Mouse (Mus musculus) cerebellum, adult 8-10 months (tissue): Measurements from ENCODE around the gene Ift20.

ENCODE experiments used
- DNase-seq: peaks from one replicate; pipeline ENCODE4 v3.0.0; 2022

Gene Ift20

DNA sequence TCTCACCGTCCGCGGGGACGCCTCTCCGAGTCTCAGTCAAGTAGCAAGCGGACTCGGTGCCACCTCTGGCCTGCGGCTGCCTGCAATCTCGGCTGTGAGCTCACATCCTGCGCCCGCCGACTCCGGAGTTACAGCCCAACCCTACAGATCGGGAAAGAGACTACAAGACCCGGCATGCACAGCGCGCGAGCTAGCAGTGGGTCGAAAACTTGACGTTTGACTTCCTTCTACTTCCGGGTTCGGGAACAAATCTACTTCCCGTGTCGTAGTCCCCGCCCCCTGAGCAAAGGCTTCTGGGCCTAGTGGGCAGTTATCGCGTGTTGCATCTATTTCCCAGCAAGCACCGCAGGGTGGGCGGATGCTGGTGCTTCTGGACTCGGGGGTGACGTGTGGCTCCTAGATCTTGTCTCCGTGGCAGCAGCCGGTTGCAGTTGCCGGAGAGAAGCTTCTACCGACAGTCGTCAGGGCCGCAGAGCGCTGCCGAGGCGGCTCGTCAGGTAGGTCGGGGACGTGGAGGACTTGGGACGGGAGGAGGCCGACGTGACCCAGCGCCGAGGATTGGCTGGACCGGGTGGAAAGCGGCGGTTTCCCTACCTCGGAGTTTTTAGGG, at the start of gene Ift20, which contains the start of gene Tnfaip1:
Gene Ift20, plus strand, starts transcription at position 282 of the 610 bp plus-strand sequence.
Gene Tnfaip1, minus strand, starts transcription at position 253 of the 610 bp plus-strand sequence.
- peak; percentile 96 for DNase-seq

DNA sequence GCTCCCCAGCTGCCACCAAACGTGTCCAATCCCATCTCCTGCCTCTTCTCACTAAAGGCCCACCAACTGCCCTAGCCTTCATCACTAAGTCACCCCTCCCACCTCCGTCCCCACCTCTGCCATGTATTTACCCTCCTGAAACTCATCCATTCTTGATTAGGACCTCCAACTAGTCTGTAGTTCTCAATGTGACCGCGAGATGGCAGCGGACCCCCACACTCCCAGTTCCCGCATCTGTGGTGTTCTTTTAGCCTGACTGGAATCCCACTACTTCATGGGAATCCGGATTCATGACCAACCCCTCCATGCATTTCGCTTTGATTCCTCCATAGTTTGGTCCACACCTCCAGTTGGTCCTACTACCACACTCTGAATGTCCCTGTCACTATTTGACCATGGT, 48.0 kb upstream of the Ift20 start:
- peak; percentile 85 for DNase-seq

DNA sequence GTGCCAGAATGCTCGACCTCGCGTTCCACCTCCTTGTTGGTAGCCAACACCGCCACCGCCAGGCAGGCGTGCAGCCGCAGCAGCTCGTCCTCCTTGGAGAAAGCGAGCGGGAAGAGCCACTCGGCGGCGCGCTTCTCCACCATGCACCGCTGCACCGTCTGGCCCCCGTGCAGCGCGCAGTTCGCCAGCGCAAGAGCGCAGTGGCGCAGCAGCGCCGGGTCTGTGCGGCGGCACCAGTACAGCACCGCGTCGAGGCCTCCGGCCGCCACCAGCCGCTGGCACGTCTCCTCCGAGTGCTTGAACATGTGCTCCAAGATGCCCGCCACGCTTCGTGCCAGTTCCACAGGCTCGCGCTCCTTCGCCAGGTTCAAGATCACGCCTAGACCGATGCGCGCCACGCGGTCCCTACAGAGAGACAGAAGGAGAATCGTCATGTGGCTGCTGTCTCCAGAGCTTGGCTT, 45.4 kb upstream of the Ift20 start:
- DNase-seq: peak; percentile 62

DNA sequence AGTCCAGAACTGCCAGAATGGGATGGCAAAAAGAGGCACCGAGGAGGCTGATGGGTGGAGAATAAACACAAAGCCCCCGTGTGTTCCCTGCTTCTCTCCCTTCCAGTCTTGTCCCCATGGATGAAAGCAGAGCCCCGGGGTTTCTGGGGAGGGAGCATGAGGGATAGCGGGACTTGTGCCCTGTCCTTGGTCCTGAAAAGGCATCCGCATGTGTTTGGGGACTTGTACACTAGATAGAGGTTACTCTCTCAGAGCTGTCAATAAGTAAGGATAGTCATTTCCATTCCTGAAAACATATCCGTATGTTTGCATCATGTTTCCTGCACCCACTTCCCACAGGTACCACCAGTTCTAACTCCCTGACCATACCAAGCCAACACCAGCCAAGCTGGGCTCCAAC, 40.3 kb upstream of the Ift20 start:
- DNase-seq: peak; percentile 27

DNA sequence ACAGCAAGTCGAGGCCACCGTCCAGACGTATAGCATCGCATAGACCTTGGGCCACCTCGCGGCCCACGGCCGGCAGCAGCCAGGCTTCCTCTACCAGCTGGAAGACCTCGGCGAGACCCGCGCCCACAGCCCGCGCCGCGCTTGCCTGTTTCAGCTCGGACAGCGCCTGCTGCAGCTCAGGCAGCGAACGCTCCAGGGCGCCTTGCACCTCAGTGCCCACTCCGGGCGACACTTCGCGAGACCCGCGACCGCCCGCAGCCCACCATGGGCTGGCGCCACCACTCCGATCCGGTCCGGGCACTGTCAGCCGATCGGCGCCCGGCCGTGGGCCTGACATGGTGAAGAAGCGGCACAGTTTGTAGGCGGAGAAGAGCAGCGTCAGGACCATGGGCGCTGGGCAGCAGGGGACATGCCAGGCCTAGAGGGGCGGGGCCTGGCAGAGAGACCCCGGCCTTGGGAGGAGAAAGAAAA, 39.1 kb upstream of the Ift20 start:
- peak; percentile 67 for DNase-seq

DNA sequence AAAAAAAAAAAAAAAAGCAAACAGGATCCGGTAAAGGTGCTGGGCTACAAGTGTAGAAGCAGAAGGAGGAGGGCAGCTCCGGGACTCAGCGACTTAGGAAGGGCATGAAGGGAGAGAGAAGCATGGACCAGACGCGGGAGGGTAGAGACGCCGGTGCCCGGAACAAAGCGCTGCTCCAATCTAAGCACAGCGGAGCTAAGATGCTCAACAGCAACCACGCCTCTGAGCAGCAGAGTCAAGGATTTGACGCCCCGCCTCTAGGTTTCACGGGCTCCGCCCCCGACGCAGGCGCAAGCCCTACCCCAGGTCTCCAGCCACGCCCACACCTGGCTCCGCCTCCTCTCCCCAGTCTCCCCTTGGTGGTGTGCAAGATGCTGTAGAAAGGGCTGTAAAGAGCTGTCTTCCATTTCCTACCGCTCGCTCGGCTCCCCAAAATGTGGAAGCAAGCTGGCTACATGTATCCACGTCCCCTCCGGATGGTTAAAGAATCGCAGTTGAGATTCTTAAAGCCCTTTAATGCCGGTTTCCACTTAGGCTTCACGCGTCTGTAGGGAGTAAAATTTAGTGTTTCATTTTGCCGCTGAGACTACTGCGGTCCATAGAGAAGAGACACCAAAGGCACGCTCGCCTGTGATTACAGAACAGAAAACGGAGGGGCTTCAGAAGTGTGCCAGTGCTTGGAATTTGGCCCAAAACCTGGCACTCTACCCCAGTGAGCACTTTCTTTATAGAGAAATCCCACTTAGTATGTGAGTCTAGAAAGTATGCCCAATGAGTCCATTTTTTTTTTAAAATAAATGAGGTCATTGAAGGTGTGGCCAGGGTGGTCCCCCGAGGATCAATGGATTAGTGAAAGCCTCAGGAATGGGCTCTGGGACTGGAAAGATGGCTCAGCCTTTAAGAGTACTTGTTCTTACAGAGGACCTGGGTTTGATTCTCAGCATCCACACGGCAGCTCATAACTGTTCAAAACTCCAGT, 38.3 kb upstream of the Ift20 start, which contains the start of gene Sarm1:
Gene Sarm1, minus strand, starts transcription at position 211 of the 979 bp plus-strand sequence.
- DNase-seq: peak; percentile 98

DNA sequence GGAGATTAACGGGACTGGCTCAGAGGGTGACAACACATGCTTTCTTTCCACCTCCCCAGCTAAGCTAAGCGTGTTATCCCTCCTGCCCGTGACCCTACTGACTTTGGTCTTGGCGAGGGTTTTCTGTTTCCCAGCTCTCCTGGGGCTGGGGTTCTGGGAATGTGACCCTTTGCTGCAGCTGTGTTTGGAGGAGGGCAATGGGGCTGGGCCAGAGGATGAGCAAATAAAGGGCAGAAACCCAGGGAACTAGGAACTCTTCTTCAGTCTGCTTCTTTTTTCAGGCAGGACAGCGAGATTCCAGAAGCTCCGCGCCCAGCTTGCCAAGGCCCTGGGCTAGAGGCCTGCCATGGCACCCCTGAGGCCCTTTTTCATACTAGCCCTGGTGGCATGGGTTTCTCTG, 37.2 kb upstream of the Ift20 start, which contains the start of gene Vtn:
Gene Vtn, plus strand, starts transcription at position 88 of the 400 bp plus-strand sequence.
- DNase-seq: no peak

DNA sequence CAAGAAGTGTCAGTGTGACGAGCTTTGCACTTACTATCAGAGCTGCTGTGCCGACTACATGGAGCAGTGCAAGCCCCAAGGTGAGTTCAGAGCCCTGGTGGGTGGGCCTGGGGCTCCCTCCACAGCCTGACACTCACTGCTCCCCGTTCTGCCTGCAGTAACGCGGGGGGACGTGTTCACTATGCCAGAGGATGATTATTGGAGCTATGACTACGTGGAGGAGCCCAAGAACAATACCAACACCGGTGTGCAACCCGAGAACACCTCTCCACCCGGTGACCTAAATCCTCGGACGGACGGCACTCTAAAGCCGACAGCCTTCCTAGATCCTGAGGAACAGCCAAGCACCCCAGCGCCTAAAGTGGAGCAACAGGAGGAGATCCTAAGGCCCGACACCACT, 36.6 kb upstream of the Ift20 start:
- no peak for DNase-seq

DNA sequence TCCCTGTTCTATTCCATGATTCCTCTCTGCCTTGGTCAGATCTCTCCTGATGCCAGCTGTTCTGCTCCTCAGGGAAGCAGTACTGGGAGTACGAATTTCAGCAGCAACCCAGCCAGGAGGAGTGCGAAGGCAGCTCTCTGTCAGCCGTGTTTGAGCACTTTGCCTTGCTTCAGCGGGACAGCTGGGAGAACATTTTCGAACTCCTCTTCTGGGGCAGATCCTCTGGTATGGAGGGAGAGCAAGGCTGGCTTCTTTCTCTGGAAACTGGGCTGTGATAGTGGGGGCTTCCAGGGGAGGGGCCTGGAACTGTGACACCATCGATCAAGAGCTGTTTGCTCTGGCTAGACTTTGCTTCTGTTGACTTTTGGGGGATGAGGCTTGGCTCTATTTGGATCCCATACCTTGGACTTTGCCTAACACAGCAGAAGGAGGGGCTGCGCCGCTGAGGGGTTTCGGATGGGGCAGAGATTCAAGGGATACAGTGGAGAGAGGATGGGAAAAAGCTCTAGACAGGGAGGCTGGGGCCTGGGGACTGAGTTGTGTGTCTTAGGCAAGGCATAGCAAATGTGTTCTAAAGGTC, 35.4 kb upstream of the Ift20 start:
- no peak for DNase-seq

DNA sequence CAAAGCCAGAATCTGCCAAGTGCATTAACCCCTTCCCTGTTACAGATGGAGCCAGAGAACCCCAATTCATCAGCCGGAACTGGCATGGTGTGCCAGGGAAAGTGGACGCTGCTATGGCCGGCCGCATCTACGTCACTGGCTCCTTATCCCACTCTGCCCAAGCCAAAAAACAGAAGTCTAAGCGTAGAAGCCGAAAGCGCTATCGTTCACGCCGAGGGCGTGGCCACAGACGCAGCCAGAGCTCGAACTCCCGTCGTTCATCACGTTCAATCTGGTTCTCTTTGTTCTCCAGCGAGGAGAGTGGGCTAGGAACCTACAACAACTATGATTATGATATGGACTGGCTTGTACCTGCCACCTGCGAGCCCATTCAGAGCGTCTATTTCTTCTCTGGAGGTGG, 34.6 kb upstream of the Ift20 start:
- DNase-seq: no peak

DNA sequence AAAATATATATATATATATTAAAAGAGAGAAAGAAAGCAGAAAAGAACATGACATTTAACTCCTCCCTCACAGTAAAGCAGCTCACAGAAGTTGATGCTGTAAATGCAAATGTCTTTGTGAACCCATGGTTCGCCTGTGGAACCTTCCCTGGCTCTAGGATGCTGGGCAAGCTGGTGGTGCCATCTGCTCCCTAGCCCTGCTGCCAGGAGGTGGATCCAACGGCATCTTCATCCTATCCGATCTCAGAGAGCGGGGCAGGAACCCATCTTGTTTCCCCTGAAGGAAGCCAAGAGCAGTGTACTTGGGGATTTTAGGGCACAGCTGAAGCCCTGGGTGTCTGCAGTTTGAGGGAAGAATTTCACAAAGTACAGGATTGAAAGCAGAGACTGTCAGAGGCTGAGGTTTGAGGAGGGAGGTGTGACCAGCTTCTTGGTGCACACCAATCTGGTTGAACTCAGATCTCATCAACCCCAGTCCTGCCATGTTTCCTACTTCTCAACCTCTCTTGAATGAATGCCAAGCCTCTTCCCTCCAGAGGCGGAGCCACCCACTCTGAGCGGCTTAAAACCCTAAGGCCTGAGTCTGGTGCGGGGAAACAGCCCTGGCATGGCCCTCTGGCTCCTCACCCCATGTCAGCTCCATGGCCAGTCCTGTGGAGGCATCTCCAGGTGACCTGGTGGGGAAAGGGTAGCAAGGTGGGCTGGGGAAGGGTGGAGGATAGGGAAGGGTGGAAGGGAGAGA, 33.1 kb upstream of the Ift20 start, which contains the start of gene Sebox:
Gene Sebox, plus strand, starts transcription at position 539 of the 742 bp plus-strand sequence.
- DNase-seq: peak; percentile 85

DNA sequence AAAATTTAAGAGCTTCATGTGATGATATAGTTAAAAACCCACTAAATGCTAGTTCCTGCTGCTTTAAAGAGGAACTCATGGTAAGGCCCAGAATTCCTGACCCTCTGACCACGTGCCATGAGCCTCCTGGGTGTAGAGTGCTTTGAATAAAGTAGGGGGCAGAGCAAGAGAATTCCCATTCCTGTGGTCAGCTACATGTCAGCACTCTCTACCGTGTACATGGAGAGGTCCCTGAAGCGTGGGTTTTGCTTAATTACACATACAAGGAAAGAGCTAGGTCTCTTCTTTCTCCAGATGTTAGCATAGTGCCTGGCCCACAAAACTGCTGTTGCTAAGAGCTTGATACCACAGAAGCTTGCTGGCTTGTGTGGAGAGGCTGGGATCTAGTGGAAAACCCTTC, 30.7 kb upstream of the Ift20 start:
- no peak for DNase-seq

DNA sequence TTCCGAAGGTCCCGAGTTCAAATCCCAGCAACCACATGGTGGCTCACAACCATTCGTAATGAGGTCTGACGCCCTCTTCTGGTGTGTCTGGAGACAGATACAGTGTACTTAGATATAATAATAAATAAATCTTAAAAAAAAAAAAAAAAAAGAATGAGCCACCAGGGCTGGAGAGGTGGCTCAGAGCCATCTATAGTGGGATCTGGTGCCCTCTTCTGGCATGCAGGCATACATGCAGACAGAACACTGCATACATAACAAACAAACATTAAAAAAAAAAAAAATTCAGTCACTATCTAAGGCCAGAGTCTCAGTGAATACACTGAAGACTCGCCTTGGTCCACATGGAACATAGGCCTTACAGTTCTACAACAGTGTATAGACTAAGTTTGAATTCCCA, 27.0 kb upstream of the Ift20 start:
- DNase-seq: no peak

DNA sequence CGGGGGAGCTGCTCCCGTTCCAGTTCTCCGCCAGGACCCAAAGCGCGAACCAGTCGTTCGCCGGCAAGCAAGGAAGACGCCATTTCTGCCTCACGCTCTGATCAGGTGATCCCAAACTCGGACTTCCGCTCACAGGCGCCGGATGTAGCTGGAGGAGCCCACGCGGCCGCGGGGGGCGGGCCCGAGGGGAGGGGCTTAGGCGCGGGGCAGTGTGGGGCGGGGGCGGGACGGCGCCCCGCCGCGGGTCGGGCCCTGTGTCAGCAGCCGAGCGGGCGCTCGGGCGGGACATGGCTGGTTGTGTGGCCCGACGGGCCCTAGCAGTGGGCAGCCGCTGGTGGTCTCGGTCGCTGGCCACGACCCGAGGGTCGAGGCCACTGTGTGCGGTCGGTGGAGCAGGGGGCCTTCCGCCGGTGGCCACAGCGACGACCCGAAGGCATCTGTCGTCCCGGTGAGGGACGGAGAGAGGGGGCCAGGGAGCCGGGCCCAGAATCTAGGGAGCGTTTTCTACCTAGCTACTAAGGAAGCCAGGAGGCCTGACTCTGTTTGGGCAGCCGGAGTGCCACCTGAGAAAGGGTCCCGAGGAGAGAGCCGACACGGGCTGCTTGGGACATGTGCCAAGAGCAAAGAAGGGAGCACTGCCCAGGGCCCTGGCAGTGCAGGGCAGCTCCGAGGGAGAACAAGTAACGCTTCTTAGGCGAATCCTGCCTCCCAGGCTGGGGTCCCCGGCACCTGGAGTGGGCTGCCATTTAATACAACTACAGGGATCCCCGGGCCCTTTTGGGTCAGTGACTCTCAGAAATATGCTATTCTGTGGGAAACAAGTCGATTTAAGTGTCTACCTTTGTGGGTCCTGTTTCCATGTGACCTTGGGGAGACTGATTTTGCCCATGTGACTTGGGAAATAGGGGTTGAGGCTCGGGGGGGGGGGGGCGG, 23.9 kb upstream of the Ift20 start, which contains the start of the genes Tmem199 and Poldip2:
Gene Tmem199, minus strand, starts transcription at position 148 of the 933 bp plus-strand sequence.
Gene Poldip2, plus strand, starts transcription at position 169 of the 933 bp plus-strand sequence.
- peak; percentile 82 for DNase-seq

DNA sequence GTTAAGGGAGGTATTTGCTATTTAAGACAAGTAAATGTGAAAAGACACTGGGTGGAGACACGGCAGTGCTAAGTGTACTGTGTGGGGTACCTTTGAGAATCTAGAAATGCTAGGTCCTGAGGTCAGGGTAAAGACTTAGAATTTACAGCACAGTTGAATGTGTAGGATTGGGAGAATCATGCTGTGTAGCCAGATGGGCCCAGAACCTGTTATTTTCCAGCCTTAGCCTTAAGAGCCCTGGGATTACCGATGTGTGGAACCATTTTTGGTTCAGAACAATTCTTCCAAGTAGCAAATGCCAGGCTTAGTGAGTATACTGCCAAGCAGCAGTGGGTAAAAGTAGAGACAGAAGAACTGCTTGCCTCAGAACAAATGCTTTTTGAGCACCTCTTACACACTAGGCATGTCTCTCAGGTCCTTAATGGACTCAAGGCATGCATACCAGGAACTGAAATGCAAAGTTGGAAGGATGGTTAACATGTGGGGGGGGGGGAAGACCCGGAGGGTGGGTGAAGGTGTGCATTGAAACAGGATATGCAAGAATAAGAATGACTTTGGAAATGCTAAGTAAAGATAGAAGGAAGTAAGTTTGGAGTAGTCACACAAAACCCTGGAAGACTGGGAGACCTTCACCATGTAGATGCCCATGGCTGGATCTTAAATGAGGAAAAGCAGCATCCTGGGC, 22.9 kb upstream of the Ift20 start:
- DNase-seq: no peak

DNA sequence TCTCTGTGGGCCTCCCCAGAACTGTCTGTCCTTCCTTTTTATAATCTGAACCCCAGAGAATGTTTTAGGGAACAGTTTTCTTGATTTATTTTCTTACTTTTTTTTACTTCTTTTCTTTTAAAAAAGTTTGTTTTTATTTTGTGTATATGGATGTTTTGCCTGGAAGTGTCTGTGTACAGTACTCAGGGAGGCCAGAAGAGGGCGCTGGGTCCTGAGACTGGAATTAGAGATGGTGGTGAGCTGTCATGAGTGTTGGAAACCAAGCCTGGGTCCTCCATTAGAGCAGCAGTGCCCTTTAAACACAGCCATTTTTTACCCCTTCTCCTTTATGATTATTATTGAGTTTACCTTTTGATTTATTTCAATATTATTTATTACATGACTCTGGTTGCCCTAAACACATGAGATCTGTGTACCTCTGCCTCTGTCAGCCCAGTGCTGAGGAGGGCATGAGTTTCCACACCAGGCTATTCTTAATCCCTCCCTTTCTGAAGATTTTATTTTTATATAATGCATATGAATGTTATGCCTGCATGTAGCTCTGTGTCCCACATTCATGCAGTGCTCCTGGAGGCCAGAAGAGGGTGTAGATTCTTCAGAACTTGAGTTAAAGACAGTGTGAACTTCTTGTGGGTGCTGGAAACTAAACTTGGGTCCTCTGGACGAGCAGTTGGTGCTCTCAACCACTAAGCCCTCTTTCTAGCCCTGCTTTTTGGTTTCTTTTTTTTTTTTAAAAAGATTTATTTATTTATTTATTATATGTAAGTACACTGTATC, 20.4 kb upstream of the Ift20 start:
- no peak for DNase-seq

DNA sequence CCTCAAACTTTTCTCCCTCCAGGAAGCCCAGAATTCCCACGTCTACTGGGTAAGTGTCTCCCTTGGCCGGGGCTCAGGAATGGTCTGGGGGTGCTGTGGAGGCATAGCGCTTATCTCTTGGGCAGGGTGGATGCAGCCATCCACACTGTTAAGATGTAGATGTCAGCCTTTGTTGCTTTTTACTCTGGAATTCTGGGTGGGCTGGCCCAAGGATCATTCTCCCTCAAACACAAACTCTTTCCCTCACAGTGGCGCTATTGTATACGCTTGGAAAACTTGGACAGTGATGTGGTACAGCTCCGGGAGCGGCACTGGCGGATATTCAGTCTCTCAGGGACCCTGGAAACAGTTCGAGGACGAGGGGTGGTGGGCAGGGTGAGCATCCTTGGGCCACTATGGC, 17.2 kb upstream of the Ift20 start:
- no peak for DNase-seq

DNA sequence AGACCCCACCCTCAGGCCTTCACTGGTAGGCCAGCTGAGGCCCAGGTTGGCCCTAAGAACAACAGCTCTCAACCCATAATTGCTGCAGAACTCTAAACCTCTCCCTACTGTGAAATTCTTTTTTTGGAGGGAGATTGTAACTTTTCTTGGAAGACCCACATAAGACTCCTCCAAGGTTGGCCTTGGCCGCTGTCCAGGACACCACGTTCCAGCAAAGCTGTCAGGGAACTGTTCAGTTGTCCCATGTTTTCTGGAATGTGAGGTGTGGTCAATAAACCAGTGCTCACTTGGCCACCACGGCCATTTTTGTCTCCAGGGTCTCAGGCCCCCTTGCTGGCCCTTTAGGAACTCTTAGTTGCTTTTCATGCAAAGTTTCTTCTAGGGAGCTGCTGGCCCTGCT, 14.3 kb upstream of the Ift20 start:
- no peak for DNase-seq

DNA sequence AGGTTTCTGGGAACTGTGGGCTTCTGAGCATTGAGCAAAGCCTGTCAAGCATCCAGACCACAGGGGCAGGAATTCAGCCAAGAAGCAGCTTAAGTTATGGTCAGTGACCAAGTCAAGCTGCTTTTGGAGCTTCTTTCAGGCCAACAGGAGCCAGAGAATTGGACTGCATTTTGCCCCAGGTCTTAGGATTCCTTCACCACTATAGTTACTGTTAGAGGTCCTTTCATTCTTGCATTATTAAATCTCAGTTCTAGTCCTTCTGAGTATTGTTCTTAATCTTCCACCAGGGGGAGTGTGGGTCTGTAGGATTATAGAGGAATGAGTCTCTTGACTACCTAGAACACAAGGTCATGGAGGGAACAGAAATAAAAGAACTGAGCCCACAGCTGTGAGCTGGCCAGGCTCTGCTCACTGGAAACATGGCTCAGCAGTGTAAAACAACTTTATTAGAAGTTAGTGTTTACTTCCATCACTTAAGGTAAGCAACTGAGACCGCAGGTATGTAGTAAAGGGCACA, 13.6 kb upstream of the Ift20 start:
- DNase-seq: no peak
